Mouse (Mus musculus): ENCODE data around the gene Crybg2.

Gene Crybg2

GRCm38 (mm10) chr4:134060135-134060865 lies at the start of gene Crybg2:
Gene Crybg2 (plus strand): TSS chr4:134060815.
- DNase-seq (ENCODE audit: low spot score in 2 of 2) = no peak

GRCm38 (mm10) chr4:134011450-134012414 lies 48.9 kb upstream of the Crybg2 start:
- no peak for DNase-seq (ENCODE audit: low spot score in 2 of 2)

GRCm38 (mm10) chr4:134012858-134013528 lies 47.6 kb upstream of the Crybg2 start:
- DNase-seq (ENCODE audit: low spot score in 2 of 2) = no peak

- DNase-seq (ENCODE audit: low spot score in 2 of 2) = no peak
Observed at GRCm38 (mm10) chr4:134016208-134016607, 44.4 kb upstream of the Crybg2 start.

GRCm38 (mm10) chr4:134016767-134017166 lies 43.8 kb upstream of the Crybg2 start:
- no peak for DNase-seq (ENCODE audit: low spot score in 2 of 2)

GRCm38 (mm10) chr4:134017201-134017865 lies 43.3 kb upstream of the Crybg2 start:
- DNase-seq (ENCODE audit: low spot score in 2 of 2) = no peak

GRCm38 (mm10) chr4:134018038-134018778 lies 42.4 kb upstream of the Crybg2 start:
- DNase-seq (ENCODE audit: low spot score in 2 of 2) = no peak

GRCm38 (mm10) chr4:134018779-134019145 lies 41.9 kb upstream of the Crybg2 start, which contains the start of gene Lin28a:
Gene Lin28a (minus strand): TSS chr4:134018841.
- no peak for DNase-seq (ENCODE audit: low spot score in 2 of 2)

GRCm38 (mm10) chr4:134019210-134019609 lies 41.4 kb upstream of the Crybg2 start:
- DNase-seq (ENCODE audit: low spot score in 2 of 2) = no peak

- no peak for DNase-seq (ENCODE audit: low spot score in 2 of 2)
Observed at GRCm38 (mm10) chr4:134019641-134020351, 40.8 kb upstream of the Crybg2 start.

GRCm38 (mm10) chr4:134020621-134021020 lies 40.0 kb upstream of the Crybg2 start:
- peak; percentile 13 for DNase-seq (ENCODE audit: low spot score in 2 of 2)

- DNase-seq (ENCODE audit: low spot score in 2 of 2) = no peak
Observed at GRCm38 (mm10) chr4:134025802-134026201, 34.8 kb upstream of the Crybg2 start.

- peak; percentile 74 to 77 for DNase-seq (ENCODE audit: low spot score in 2 of 2)
Observed at GRCm38 (mm10) chr4:134035953-134036352, 24.7 kb upstream of the Crybg2 start.

GRCm38 (mm10) chr4:134041317-134042123 lies 19.1 kb upstream of the Crybg2 start:
- DNase-seq (ENCODE audit: low spot score in 2 of 2) = no peak

GRCm38 (mm10) chr4:134043041-134043440 lies 17.6 kb upstream of the Crybg2 start:
- no peak for DNase-seq (ENCODE audit: low spot score in 2 of 2)

GRCm38 (mm10) chr4:134047648-134048047 lies 13.0 kb upstream of the Crybg2 start:
- no peak for DNase-seq (ENCODE audit: low spot score in 2 of 2)

- no peak for DNase-seq (ENCODE audit: low spot score in 2 of 2)
Observed at GRCm38 (mm10) chr4:134051912-134052311, 8.7 kb upstream of the Crybg2 start.

GRCm38 (mm10) chr4:134052560-134052959 lies 8.1 kb upstream of the Crybg2 start:
- DNase-seq (ENCODE audit: low spot score in 2 of 2) = no peak

- no peak for DNase-seq (ENCODE audit: low spot score in 2 of 2)
Observed at GRCm38 (mm10) chr4:134053538-134053937, 7.1 kb upstream of the Crybg2 start, which contains the start of gene Zfp683. Gene Zfp683 (plus strand): TSS chr4:134053838.

Data from frontal cortex, postnatal 25 days (tissue).